Mouse (Mus musculus): ENCODE results near the gene Olfr476.
"Not testable (repeated sequence)": the region's sequence is repeated elsewhere in the genome, so short reads cannot be mapped to it uniquely, and the experiment has no call there.

Gene Olfr476

DNA sequence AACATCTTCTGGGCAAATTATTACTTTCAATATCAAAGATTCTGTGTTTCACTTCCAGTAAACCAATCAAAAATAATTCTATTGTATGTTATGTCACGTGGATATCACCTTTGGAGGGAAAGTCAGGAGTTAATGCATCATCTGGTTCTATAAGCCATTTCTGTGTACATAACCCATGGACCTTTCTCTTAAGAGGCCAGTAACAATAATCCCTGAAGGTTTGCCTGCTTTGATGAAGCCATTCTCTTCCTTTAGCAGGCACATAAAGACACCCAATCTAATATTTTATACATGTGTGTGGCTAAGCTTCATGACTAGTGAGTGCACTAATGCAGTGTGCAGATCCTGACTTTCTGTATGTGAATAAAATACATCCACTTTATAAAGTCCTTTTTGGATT lies at the start of gene Olfr476:
Olfr476 (plus strand) TSS at position 301 of the 400 bp plus-strand sequence.
- DNase-seq (ENCODE audit: low read depth, low spot score) = no peak

DNA sequence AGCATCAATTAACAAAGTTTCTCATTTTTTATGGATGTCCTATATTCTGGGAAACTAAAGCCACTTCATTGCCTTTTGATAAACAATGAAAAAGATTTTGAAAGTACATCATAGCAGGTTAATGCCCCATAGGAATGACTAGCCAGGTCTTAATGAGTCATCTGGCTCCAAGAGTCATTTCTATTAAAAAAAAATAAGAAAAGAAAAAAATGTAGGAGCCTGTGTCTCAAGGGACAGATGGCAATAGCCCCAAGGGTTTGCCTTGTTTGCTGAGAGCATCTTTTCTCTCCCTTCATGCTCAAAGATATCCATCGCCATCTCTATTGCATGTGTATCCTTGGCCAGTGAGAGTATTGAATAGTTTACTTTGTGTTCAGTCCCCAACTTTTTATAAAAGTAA lies 34.5 kb upstream of the Olfr476 start, which contains the start of gene Olfr473:
Olfr473 (plus strand) TSS at position 301 of the 400 bp plus-strand sequence.
- DNase-seq (ENCODE audit: low read depth, low spot score) = no peak

DNA sequence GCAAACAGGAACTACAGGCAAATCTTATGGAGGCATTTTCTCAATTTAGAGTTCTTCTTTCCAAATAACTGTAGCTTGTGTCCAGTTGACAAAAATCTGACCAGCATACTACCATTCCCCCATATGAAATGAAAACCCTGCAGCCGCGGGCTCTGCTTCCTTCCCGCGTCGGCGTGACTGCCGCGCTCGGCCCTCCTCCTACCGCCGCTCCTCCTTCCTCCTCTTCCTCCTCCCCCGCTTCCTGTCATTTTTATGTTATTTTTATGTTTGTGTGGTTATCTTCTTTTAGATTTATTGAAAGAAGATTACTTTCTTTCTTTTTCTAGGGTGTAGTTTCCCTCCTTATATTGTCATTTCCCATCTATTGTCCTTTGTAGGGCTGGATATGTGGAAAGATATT lies 12.1 kb upstream of the Olfr476 start:
- DNase-seq (ENCODE audit: low read depth, low spot score) = not testable (repeated sequence)

DNA sequence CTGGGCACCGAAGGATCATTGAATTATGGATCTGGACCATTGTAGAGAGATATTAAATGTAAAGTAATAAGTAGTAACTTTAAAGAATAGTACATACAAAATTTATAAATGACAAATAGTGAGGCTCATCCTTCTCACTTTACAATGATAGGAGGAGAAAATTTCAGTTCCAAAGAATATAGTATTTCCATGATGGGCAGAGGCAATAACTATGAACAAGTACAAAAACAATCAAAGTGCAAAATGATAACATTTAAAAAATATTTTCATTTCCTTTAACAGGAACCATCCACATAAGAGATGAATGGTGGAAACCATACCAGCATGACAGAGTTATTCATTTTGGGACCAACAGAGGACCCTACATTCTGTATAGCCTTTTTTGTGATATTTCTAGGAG lies 10.3 kb upstream of the Olfr476 start, which contains the start of gene Olfr474:
Olfr474 (plus strand) TSS at position 301 of the 400 bp plus-strand sequence.
- DNase-seq (ENCODE audit: low read depth, low spot score) = no peak

DNA sequence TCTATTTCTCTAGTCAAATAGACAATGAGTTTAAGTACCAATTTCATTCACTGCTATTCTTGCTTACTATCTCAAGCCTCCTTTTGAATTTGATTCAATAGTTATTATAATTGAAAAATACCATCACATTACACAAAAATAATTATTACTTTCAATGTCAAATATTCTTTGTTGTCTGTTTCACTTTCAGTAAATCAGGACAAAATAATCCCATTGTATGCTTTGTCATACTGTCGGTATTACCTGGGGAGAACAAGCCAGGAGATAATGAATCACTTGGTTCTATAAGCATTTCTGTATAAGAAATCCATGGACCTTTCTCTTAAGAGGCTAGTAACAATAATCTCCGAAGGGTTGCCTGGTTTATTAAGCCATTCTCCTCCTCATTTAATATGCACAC lies 21.8 kb downstream of the Olfr476 start, which contains the start of gene Olfr477:
Olfr477 (plus strand) TSS at position 301 of the 400 bp plus-strand sequence.
- no peak for DNase-seq (ENCODE audit: low read depth, low spot score)

DNA sequence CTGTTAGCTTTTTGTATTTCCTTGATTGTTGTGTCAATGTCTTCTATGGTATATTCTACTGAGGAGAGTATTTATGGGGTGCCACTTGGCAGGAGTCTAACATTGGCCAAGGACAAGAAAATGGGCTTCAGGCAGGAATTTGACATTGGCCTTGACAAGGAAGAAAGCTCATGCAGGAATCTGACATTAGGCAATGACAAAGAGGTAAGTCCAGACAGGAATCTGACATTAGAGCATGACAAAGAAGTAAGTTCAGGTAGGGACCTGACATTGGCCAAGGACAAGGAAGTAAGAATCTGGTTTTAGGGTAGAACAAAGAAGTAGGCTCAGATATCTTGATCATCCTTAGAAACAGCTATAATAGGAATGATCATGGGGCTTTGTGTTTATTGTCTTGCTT lies 49.7 kb downstream of the Olfr476 start:
- DNase-seq (ENCODE audit: low read depth, low spot score) = not testable (repeated sequence)

Data from forelimb bud, embryonic 11.5 days (tissue).